Mouse (Mus musculus) myocyte (in vitro differentiated cells): ENCODE results near the gene Tdrd9.
A peak's percentile ranks its signal among the peaks of the same experiment; 100 is the strongest.

Experiments used
- CEBPB ChIP-seq: IDR thresholded peaks from 2 replicates; pipeline ENCODE4 v1.6.1; 2011; ENCODE audit warnings: mild to moderate bottlenecking, moderate library complexity; ENCODE audit not compliant: poor library complexity, insufficient read depth, severe bottlenecking
- E2F4 ChIP-seq: IDR thresholded peaks from one replicate; pipeline ENCODE4 v1.6.1; 2011; ENCODE audit warnings: mild to moderate bottlenecking, control low read depth, moderate library complexity; ENCODE audit not compliant: insufficient read depth
- MAX ChIP-seq: IDR thresholded peaks from one replicate; pipeline ENCODE4 v1.6.1; 2011; ENCODE audit warnings: low read depth, mild to moderate bottlenecking, control low read depth
- MYOD1 ChIP-seq, 3 experiments: IDR thresholded peaks; one replicate each; pipeline ENCODE4 v1.6.1; 2011; ENCODE audit warnings: control low read depth in 2 of 3, low read depth in 2 of 3, mild to moderate bottlenecking in 2 of 3, moderate library complexity in 1 of 3; ENCODE audit not compliant: insufficient read length in 2 of 3, control insufficient read depth in 1 of 3
- MYOG ChIP-seq, 3 experiments: IDR thresholded peaks; one replicate each; pipeline ENCODE4 v1.6.1; 2011; ENCODE audit warnings: control low read depth in 2 of 3, low read depth in 2 of 3, mild to moderate bottlenecking in 2 of 3; ENCODE audit not compliant: insufficient read length in 2 of 3, control insufficient read depth in 1 of 3, insufficient read depth in 1 of 3
- POLR2A ChIP-seq: IDR thresholded peaks from one replicate; pipeline ENCODE4 v1.6.1; 2011; ENCODE audit warnings: low read depth, mild to moderate bottlenecking, control low read depth, moderate library complexity; ENCODE audit not compliant: insufficient read length
- POLR2AphosphoS2 ChIP-seq: IDR thresholded peaks from one replicate; pipeline ENCODE4 v1.6.1; 2011; ENCODE audit warnings: low read depth, control low read depth; ENCODE audit not compliant: insufficient read length
- REST ChIP-seq: IDR thresholded peaks from one replicate; pipeline ENCODE4 v1.6.1; 2011; ENCODE audit warnings: mild to moderate bottlenecking, control low read depth, moderate library complexity; ENCODE audit not compliant: insufficient read depth, insufficient read length
- SRF ChIP-seq: IDR thresholded peaks from one replicate; pipeline ENCODE4 v1.6.1; 2011; ENCODE audit warnings: low read depth; ENCODE audit not compliant: control insufficient read depth, insufficient read length
- TCF12 ChIP-seq: IDR thresholded peaks from one replicate; pipeline ENCODE4 v1.6.1; 2011; ENCODE audit warnings: mild to moderate bottlenecking, control low read depth; ENCODE audit not compliant: poor library complexity, insufficient read depth, severe bottlenecking
- TCF3 ChIP-seq: IDR thresholded peaks from one replicate; pipeline ENCODE4 v1.6.1; 2011; ENCODE audit warnings: low read depth, control low read depth; ENCODE audit not compliant: insufficient read length
- USF1 ChIP-seq: IDR thresholded peaks from one replicate; pipeline ENCODE4 v1.6.1; 2011; ENCODE audit warnings: low read depth, mild to moderate bottlenecking, control low read depth, moderate library complexity

GRCm38 (mm10) chr12:112077651-112078050, 106.3 kb downstream of the Tdrd9 start:
- no peak for TF ChIP-seq MAX
- TF ChIP-seq POLR2AphosphoS2, result no peak
- TF ChIP-seq TCF12, result no peak
- no peak for TF ChIP-seq E2F4
- no peak for TF ChIP-seq POLR2A
- TF ChIP-seq USF1, result no peak
- no peak for TF ChIP-seq TCF3
- TF ChIP-seq REST, result peak; percentile 28
- no peak for TF ChIP-seq CEBPB
- no peak for TF ChIP-seq MYOD1 (IDR thresholded peaks at IDR 0.05; ENCODE audit: control insufficient read depth in 1 of 3, insufficient read length in 2 of 3, low read depth in 2 of 3)
- no peak for TF ChIP-seq SRF
- TF ChIP-seq MYOG (IDR thresholded peaks at IDR 0.05; ENCODE audit: control insufficient read depth in 1 of 3, insufficient read depth in 1 of 3, insufficient read length in 2 of 3, low read depth in 2 of 3), result no peak
